Mouse (Mus musculus): Measurements from ENCODE around the gene 1700030J22Rik. TPM values are rescaled to one million over a fixed set of nuclear protein-coding genes. Genes with fewer than 3 reads are reported as not detected.

1700030J22Rik gene
- polyA plus RNA-seq, 1 experiment, result not detected

DNA sequence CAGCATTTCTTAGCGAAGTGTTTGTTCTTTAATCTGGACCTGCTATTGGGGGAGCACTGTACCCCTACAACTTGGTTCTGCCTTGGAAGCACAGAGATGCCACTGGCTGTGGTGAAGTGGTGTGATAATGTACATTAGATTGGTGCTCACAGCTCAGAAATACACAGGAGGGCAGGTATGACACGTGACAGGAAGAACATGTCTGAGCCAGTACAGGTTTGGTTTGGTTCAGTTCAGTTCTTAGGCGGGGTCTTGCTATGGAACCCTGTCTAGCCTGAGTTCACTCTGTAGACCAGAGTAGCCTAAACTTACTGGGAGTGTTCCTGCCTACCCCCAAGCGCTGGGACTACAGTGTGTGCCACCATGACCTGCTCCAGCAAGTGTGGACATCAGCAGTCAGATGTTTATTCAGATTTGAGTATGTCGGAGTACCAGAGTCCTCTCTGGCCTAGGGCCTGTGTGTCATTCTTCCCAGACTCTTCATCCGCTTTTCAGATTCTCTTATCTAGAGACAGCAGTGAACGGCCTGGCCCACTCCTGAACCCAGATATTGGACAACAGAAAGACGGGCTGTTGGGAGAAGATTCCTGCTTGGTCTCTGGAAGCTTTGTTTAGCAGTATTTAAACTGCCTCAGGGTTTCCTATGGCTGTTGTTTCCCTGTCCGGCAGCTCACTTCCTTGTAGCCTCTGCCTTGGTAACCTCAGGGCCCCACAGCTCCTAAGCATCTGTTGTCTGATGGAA lies 33.4 kb downstream of the 1700030J22Rik start:
- 90% methylated on average over 9 of the region's 9 CpGs for WGBS
- no peak overlapping the region for H3K4me3 ChIP-seq (ENCODE audit: insufficient read depth, low read depth, low read length)
- H3K27ac ChIP-seq (ENCODE audit: insufficient read depth, low read depth, low read length), result no peak overlapping the region
- TF ChIP-seq CTCF (IDR thresholded peaks at IDR 0.05; ENCODE audit: insufficient read depth, low read depth, low read length) (no peak), POLR2A (IDR thresholded peaks at IDR 0.05; ENCODE audit: insufficient read depth, low read depth, low read length) (no peak)
- H3K4me1 ChIP-seq (ENCODE audit: control insufficient read depth, insufficient read depth, low read length), result peaks cover 18% of the 10 kb centered on the region

DNA sequence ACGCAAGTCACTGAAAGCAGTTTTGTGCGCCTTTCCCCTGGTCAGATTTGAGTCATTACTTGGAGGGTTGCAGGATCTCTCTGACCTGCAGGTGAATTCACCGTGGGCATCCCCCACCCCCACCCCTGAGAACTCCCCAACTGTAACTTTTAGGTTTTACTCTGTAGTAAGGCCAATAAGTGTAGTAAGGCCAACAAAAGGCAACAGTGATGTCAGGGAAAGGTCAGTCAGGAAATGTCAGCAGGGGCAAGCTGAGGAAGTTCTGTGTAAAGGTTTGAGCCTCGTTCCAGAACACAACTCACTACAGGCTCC lies 34.4 kb downstream of the 1700030J22Rik start:
- Histone ChIP-seq H3K4me3 (ENCODE audit: insufficient read depth, low read depth, low read length) (peak overlapping the region; percentile 80; the same call in 1 of the 2 replicates), H3K27ac (ENCODE audit: insufficient read depth, low read depth, low read length) (no peak overlapping the region), H3K4me1 (ENCODE audit: control insufficient read depth, insufficient read depth, low read length) (peaks cover 18% of the 10 kb centered on the region)
- 10% methylated on average over 4 of the region's 4 CpGs for whole genome bisulfite sequencing
- TF ChIP-seq CTCF (IDR thresholded peaks at IDR 0.05; ENCODE audit: insufficient read depth, low read depth, low read length) (no peak), POLR2A (IDR thresholded peaks at IDR 0.05; ENCODE audit: insufficient read depth, low read depth, low read length) (no peak)

DNA sequence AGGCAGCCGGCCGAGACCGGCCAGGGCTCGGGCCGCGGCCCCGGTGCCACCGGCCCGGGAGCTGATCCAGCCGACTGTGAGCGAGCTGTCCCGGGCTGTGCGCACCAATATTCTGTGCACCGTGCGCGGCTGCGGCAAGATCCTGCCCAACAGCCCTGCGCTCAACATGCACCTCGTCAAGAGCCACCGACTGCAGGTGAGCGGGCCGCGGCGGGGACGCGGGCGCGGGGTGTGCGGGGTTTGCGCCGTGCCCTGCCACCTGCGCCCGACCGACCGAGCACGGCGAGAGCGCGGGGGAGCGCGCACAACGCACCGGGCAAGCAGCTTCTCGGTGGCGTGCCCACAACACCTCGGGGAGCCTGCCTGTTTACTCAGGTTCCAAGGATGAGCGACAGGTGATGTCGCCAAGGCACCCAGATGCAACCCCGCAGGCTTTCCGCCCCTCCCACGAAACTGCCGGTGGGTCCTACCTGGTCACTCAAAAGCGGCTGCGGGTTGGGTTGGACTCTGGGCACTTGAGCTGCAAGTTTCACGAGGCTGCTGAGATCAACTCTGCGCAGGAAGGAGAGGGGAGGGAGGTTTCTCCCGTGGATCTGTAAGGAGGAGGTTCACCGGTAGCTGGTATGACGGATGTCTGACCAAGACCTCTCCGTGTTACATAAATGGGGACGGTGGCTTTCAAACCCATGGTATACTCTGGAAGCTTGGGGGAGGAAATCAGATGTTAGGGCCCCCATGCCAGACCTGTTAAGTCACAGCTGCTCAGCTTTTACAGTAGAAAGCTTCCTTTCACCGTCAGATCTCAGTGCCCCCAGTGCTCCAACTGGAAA lies 35.0 kb downstream of the 1700030J22Rik start:
- H3K4me3 ChIP-seq (ENCODE audit: insufficient read depth, low read depth, low read length), result peak overlapping the region; percentile 80
- no peak overlapping the region for H3K27ac ChIP-seq (ENCODE audit: insufficient read depth, low read depth, low read length)
- H3K4me1 ChIP-seq (ENCODE audit: control insufficient read depth, insufficient read depth, low read length), result peaks cover 18% of the 10 kb centered on the region
- TF ChIP-seq POLR2A (IDR thresholded peaks at IDR 0.05; ENCODE audit: insufficient read depth, low read depth, low read length), result no peak
- TF ChIP-seq CTCF (IDR thresholded peaks at IDR 0.05; ENCODE audit: insufficient read depth, low read depth, low read length), result no peak
- WGBS, result under 1% methylated on average over 62 of the region's 62 CpGs

DNA sequence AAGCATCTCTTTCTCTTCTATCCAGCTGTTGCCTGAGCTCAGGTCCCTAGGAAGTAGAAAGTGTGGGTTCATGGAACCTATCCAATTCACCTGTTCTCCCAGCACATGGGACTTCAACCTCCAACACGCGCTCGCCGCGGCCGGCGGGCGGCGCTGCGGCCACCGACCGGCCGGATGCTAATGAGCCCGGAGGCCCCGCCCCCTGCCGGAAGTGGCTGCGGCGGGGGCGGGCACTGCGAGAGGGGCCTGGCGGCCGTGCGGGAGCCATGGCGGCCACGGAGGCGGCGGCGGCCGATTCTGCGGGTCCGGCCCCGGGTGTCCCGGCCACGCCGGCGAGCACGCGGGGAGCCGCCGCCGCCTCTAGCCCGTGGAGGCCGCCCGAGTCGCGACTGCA lies 35.6 kb downstream of the 1700030J22Rik start, which contains the start of gene Atmin:
TSS of gene Atmin (plus strand) at position 233 of the 394 bp plus-strand sequence.
- under 1% methylated on average over 46 of the region's 46 CpGs for WGBS
- peak; percentile 62 for TF ChIP-seq CTCF (IDR thresholded peaks at IDR 0.05; ENCODE audit: insufficient read depth, low read depth, low read length)
- peak; percentile 49; the same call in 1 of the 2 replicates for TF ChIP-seq POLR2A (IDR thresholded peaks at IDR 0.05; ENCODE audit: insufficient read depth, low read depth, low read length)
- H3K27ac ChIP-seq (ENCODE audit: insufficient read depth, low read depth, low read length), result no peak within 1 kb of the TSS
- H3K4me1 ChIP-seq (ENCODE audit: control insufficient read depth, insufficient read depth, low read length), result peaks cover 18% of the 10 kb centered on the region
- peak within 1 kb of the TSS; percentile 80 for H3K4me3 ChIP-seq (ENCODE audit: insufficient read depth, low read depth, low read length)

DNA sequence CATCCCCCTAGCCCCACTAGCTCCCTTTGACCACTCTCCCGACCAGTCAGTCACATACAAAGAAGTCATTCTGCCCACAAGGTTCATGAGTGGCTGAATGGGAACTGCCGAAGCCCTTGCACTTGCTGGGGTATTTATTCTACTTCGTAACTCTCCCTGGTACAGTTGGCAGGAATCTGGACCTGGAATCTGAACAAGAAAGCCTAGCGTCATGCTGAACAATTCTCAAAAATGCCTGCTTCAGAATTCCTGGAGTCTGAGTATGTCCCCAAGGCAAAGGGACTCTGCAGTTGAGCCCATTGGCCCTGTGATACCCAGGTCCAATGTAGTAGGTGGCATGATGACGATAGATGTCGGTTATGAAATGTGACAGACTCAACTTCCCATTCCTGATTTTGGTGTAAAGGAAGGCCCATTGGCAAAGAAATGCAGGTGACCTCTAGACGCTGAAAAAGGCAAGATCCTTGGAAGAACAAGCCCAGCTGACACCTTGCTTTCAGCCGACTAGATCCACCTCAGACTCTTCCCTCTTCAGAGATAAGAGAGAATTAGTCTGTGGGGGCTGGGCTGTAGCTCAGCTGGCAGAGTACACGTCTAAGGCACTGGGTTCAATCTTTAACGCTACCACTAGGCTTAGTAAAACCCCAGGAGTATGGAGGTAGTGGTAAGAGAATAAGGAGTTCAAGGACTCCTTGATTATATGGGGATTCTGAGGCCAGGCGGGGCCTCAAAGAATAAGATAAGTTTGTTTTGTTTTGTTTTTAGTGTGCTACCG lies 36.3 kb downstream of the 1700030J22Rik start:
- 62% methylated on average over 12 of the region's 12 CpGs for WGBS
- H3K4me3 ChIP-seq (ENCODE audit: insufficient read depth, low read depth, low read length), result no peak overlapping the region

DNA sequence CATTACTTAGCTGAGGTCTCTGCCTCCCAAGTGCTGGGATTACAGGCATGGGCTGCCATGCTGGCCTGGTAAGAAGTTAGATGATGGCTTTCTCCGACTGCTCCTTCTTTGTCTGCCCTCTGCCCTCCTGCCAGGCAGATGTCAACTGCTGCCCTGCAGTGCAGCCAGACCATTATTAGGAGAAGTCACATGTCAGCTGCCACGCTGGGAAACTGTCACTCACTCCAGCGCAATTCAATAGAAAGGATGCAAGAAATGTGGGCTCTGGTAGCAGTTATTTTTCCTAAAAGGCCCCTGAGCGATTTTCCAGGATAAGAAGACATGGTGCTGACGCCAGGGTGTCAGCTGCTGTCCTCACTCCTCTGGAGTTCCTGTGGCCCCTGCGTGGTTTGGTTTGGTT lies 43.3 kb downstream of the 1700030J22Rik start:
- Histone ChIP-seq H3K27ac (ENCODE audit: insufficient read depth, low read depth, low read length) (no peak overlapping the region), H3K4me1 (ENCODE audit: control insufficient read depth, insufficient read depth, low read length) (no peaks in the 10 kb centered on the region), H3K4me3 (ENCODE audit: insufficient read depth, low read depth, low read length) (no peak overlapping the region)
- 58% methylated on average over 6 of the region's 6 CpGs for WGBS
- TF ChIP-seq CTCF (IDR thresholded peaks at IDR 0.05; ENCODE audit: insufficient read depth, low read depth, low read length) (no peak), POLR2A (IDR thresholded peaks at IDR 0.05; ENCODE audit: insufficient read depth, low read depth, low read length) (no peak)

More for the DNA sequence above, 36.3 kb downstream of the 1700030J22Rik start:
- Histone ChIP-seq H3K27ac (ENCODE audit: insufficient read depth, low read depth, low read length) (no peak overlapping the region), H3K4me1 (ENCODE audit: control insufficient read depth, insufficient read depth, low read length) (peaks cover 18% of the 10 kb centered on the region)
- TF ChIP-seq POLR2A (IDR thresholded peaks at IDR 0.05; ENCODE audit: insufficient read depth, low read depth, low read length) (no peak), CTCF (IDR thresholded peaks at IDR 0.05; ENCODE audit: insufficient read depth, low read depth, low read length) (no peak)

DNA sequence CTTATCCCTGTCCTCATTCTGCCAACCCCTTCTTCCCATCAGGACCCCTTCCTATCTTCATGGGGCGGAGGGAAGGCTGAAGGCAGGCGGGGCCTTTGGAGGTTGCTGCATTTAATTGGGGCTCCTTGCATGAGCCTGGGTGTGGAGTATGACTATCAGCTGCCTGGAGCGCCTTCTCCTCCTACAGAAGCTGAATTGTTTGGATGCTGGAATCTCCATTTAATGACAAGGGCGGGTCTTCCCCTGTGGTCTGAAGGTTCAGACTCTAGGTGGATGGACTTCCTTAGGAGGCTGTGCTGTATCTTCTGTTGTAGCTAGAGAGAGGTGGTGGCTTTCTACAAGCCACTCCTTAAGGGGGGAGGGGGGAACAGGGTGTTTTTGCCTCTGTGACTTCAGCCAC lies 43.8 kb downstream of the 1700030J22Rik start:
- Histone ChIP-seq H3K4me1 (ENCODE audit: control insufficient read depth, insufficient read depth, low read length) (no peaks in the 10 kb centered on the region), H3K4me3 (ENCODE audit: insufficient read depth, low read depth, low read length) (no peak overlapping the region), H3K27ac (ENCODE audit: insufficient read depth, low read depth, low read length) (no peak overlapping the region)
- no peak for TF ChIP-seq POLR2A (IDR thresholded peaks at IDR 0.05; ENCODE audit: insufficient read depth, low read depth, low read length)
- TF ChIP-seq CTCF (IDR thresholded peaks at IDR 0.05; ENCODE audit: insufficient read depth, low read depth, low read length), result no peak
- WGBS, result 94% methylated on average over 4 of the region's 4 CpGs

DNA sequence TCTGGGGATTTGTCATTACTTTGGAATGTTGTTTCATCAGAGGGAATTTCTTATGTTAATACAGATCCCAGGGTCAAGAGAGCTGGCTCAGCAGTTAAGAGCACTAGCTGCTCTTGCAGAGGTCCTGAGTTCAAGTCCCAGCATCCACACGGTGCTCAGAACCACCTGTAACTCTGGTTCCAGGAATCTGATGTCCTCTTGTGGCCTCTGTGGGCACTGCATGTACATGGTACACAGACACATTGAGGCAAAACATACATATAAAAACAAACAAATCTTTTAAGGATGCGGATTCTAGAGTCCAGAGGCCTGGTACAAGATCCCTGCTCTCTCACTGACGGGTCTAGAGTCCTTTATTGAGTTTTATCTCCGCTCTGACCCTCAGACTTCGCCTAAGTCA lies 50.2 kb downstream of the 1700030J22Rik start:
- TF ChIP-seq POLR2A (IDR thresholded peaks at IDR 0.05; ENCODE audit: insufficient read depth, low read depth, low read length) (no peak), CTCF (IDR thresholded peaks at IDR 0.05; ENCODE audit: insufficient read depth, low read depth, low read length) (no peak)
- Histone ChIP-seq H3K27ac (ENCODE audit: insufficient read depth, low read depth, low read length) (no peak overlapping the region), H3K4me3 (ENCODE audit: insufficient read depth, low read depth, low read length) (no peak overlapping the region), H3K4me1 (ENCODE audit: control insufficient read depth, insufficient read depth, low read length) (no peaks in the 10 kb centered on the region)
- 95% methylated on average over 5 of the region's 5 CpGs for WGBS

Data from olfactory bulb, adult 2 months (tissue).